Mouse (Mus musculus) adrenal gland, postnatal 14 days (tissue): Measurements from ENCODE around the gene Rassf5. TPM values are rescaled to one million over a fixed set of nuclear protein-coding genes. Genes with fewer than 3 reads are reported as not detected.
A peak's percentile ranks its signal among the peaks of the same experiment; 100 is the strongest.
"Not testable (repeated sequence)": the region's sequence is repeated elsewhere in the genome, so short reads cannot be mapped to it uniquely, and the experiment has no call there.

ENCODE experiments used
- DNase-seq: peaks from one replicate; pipeline ENCODE4 v3.0.0; 2021; ENCODE audit warnings: mixed read lengths
- total RNA-seq: library from RNA; stranded (reverse); gene quantifications from 2 replicates; pipeline ENCODE4 v1.2.3, GENCODE M21; 2021

Gene Rassf5
- total RNA-seq, 1 experiment from 2014 or later: 9.7 TPM

DNA sequence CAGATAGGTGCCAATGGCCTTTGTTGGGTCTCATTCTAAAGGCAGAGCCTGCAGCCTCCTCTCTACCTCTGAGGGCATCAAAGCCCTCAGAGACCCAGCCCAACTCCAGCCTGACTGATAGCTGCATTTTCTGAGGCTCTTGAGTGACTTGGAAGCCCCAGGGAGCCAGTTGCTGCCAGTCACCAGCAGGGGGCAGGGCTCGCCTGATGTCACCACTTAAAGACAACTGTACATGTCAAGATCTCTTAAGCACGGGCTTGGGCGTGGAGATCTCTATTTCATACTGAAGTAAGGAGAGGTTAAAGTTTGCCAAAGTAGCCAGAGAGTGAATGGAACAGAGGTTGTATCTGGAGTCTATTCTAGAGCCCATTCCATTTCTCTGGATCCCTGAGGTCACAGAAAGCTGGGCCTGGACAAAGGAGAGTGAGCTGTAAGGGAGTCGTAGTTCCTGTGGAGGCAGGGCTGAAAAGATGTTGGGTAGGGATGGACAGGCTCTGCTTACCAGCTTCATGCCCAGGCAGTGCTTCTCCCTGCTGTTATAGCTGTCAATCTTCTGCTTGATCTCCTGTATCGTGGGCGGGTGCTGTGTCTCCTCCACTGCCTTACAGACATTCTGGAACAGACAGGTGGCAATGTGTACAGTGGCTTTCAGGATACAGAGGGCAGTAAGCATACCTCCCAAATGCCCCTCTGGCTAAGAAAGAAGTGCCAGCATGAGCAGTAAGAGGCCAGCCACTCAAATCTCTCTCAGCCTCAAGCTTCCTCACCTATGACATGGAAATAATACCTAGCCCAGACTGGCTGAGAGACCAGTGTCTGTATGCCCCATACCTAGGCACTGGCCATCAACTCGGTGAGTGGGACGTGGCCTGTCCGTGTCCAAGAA, 63.2 kb downstream of the Rassf5 start:
- peak; percentile 90 for DNase-seq

DNA sequence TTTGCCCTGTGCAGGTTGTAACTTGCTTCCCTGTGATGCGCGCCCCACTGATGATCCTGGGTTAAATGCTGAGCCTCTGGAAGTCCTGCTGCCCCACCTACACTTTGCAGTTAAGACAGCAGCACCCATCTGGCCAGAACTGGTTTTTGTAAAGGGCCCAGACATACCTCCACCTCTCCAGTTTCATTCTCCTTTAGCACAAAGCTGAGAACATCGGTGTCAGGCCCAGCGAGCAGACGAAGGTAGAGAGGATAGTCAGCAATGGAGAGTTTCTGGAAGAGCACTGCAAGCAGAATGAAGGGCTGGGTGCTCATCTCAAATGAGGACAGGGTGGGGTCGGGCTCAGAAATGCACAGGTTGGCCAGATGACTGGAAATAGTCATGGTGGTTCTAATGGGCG, 64.7 kb downstream of the Rassf5 start:
- DNase-seq: no peak

- no peak for DNase-seq
Measured at GRCm38 (mm10) chr1:131178083-131178482, 67.0 kb downstream of the Rassf5 start.

DNA sequence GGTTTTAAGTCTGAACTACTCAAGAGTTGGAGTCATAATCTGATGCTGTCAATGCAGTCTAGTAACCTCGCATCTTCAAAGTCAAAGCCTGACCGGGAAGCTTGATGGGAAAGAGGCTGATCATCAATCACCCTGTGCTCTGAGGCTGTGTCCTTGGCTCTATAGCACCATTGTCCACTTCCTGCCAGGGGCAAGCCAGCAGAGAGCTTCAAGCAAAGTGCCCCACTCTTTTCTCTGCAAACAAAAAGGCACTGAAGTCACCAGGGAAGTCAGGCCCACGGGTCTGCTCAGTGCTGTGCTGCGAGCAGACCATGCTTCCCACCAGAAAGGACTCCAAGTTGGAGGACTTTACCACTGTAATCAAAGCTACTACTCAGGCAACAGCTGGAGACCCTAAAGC, 67.8 kb downstream of the Rassf5 start:
- DNase-seq: peak; percentile 63

GRCm38 (mm10) chr1:131175819-131176218, 69.2 kb downstream of the Rassf5 start:
- DNase-seq: no peak

DNA sequence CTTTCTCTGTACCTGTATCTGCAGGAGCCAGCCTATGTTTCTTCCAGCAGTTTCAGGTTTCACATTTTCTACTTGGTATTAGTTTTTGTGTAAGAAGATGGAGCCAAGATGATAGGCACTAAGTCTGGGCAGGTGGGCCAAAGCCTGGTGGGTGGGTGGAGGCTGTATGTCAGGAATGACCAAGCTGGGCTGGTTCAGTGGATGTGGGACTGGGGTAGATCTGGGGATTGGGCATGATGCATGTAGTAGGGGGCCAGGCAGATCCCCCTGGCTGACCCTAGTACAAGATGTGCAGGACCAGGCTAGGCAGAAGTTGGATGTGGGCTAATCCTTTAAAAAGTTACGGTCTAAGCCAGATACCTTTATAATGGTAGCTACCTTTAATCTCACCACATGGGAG, 69.9 kb downstream of the Rassf5 start:
- no peak for DNase-seq

GRCm38 (mm10) chr1:131174299-131174861, 70.7 kb downstream of the Rassf5 start:
- peak; percentile 59 for DNase-seq

- no peak for DNase-seq
Measured at GRCm38 (mm10) chr1:131173809-131174208, 71.2 kb downstream of the Rassf5 start.

GRCm38 (mm10) chr1:131173001-131173400, 72.1 kb downstream of the Rassf5 start:
- DNase-seq: no peak

- DNase-seq: no peak
Measured at GRCm38 (mm10) chr1:131167612-131168011, 77.4 kb downstream of the Rassf5 start.

GRCm38 (mm10) chr1:131164427-131164826, 80.6 kb downstream of the Rassf5 start:
- DNase-seq: no peak

GRCm38 (mm10) chr1:131161091-131161490, 84.0 kb downstream of the Rassf5 start:
- no peak for DNase-seq

GRCm38 (mm10) chr1:131159573-131160327, 85.3 kb downstream of the Rassf5 start:
- DNase-seq: not testable (repeated sequence)

DNA sequence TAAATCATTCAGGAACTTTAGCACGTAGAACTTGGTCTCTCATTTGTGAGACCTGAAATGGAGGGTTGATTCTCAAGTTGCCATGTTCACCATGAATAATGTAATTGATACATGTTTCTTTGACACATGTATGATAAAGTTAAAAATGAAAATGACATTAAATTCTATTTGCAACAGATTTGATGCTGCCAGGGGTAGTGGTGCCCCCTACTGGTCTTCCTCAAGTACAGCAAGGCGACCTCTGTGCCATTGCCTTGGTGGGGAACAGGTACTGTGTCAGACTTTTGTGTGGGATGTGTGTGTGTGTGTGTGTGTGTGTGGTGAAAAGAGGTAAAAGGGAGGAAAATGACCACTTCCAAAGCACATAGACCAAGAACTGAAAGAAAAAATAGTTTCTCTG, 89.6 kb downstream of the Rassf5 start:
- peak; percentile 71 for DNase-seq

DNA sequence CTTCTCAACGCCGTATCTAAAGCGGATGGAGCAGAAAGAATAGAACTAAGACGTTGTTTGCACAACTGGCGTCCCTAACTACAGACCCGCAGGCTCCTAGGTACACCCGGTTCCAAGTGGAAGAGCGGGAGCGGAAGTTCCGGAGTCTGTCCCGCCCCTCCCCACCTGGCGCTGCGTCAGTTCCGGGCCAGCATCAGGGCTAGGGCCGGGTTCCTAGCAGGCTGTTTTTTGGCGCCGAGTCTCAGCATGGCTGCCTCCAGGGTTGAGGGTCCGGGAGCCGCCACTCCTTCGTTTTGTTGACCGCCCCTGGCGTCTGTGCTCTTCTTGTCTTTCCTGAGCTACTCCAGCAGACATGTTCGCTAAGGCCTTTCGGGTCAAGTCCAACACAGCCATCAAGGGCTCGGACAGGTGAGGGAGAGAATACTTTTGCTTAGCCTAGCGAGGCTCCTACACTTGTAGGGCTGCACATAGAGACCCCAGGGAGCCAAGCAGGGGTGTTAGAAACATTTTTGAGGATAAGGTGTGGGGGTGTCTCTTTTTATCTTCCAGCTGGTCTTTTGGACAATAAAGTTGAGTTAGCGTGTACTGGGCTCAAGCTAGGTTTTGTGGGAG, 91.9 kb downstream of the Rassf5 start, which contains the start of gene Eif2d:
TSS of gene Eif2d (plus strand) at position 164 of the 612 bp plus-strand sequence.
- peak; percentile 93 for DNase-seq

DNA sequence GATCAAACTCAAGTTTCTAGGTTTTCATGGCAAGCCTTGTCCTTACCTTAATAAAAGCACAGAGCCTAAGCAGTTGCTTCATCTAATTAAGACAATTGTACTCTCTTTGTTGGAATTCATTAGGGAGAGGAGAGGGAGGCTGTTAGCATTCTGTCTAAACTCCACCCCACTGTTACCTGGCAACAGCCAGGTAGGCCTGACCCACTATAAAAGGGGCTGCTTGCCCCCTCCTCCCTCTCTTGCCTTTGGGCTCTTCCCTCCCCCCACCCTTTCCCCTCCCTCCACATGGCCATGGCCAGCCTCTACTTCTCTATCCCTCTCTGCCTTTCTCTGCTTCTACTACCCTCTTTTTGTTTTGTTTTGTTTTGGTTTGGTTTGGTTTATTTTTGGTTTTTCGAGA, 95.6 kb downstream of the Rassf5 start:
- no peak for DNase-seq

DNA sequence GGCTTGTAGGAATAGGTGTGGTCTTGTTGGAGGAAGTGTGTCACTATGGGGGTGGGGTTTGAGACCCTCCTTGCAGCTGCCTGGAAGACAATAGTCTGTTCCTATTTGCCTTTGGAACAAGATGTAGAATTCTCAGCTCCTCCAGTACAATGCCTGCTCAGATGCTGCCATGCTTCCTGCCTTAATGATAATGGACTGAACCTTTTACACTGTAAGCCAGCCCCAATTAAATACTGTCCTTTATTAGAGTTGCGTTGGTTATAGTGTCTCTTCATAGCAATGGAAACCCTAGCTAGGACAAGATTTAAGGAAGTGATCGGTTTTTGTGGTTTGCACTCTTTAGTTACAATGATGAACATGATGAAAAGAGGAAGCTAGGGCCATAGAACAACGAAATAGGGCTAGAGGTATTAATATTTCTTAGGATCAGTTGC, 98.9 kb downstream of the Rassf5 start:
- DNase-seq: no peak

GRCm38 (mm10) chr1:131145222-131145621, 99.8 kb downstream of the Rassf5 start:
- DNase-seq: not testable (repeated sequence)

GRCm38 (mm10) chr1:131142472-131142871, 102.6 kb downstream of the Rassf5 start:
- peak; percentile 30 for DNase-seq

- DNase-seq: no peak
Measured at GRCm38 (mm10) chr1:131141449-131141848, 103.6 kb downstream of the Rassf5 start.

GRCm38 (mm10) chr1:131139102-131140095, 105.7 kb downstream of the Rassf5 start:
- DNase-seq: no peak
